Mouse (Mus musculus): Measurements from ENCODE around the gene Mup15. TPM values are rescaled to one million over a fixed set of nuclear protein-coding genes. Genes with fewer than 3 reads are reported as not detected.
"Not testable (repeated sequence)": the region's sequence is repeated elsewhere in the genome, so short reads cannot be mapped to it uniquely, and the experiment has no call there.

Gene Mup15
- not detected for total RNA-seq (2021)

GRCm38 (mm10) chr4:61439643-61440042, at the start of gene Mup15:
Mup15 (minus strand) TSS chr4:61439743.
- intact Hi-C loops (cut with DNase I): not testable (repeated sequence)

More at GRCm38 (mm10) chr4:61439643-61440042, at the start of gene Mup15:
- not testable (repeated sequence) for DNase-seq (ENCODE audit: extremely low spot score in 1 of 2, low spot score in 2 of 2)

Other genes with a start within 250 kb of the Mup15 start
- gene Mup13, start 211.5 kb downstream of the Mup15 start, total RNA-seq (2021): not detected
- not detected for gene Mup14, start 135.7 kb downstream of the Mup15 start, total RNA-seq (2021)
- not detected for gene Mup16, start 79.8 kb upstream of the Mup15 start, total RNA-seq (2021)
- gene Mup17, start 156.1 kb upstream of the Mup15 start, total RNA-seq (2021): not detected
- not detected for gene Mup18, start 234.4 kb upstream of the Mup15 start, total RNA-seq (2021)

Measured in left cerebral cortex, postnatal 10 days (tissue).